Mouse (Mus musculus): Measurements from ENCODE around the gene Arfgap3. TPM values are rescaled to one million over a fixed set of nuclear protein-coding genes. Genes with fewer than 3 reads are reported as not detected.
"Not testable (repeated sequence)": the region's sequence is repeated elsewhere in the genome, so short reads cannot be mapped to it uniquely, and the experiment has no call there.

Arfgap3 gene
- polyA plus RNA-seq, 1 experiment from 2014 or later, result 35.3 TPM

- no peaks in the 10 kb centered on the region for H3K9me3 ChIP-seq
- no peak overlapping the region for H3K4me3 ChIP-seq (replicated peaks)
- no peak overlapping the region for H3K4me2 ChIP-seq
- no peak for ATAC-seq (ENCODE audit: low FRiP score)
- peaks cover 13% of the 10 kb centered on the region for H3K4me1 ChIP-seq
- no peaks in the 10 kb centered on the region for H3K27me3 ChIP-seq
- peak overlapping the region; percentile 21; the same call in 1 of the 2 replicates for H3K27ac ChIP-seq
- 21% methylated on average over 7 of the region's 7 CpGs for WGBS
- H3K36me3 ChIP-seq (replicated peaks), result peaks cover 19% of the 10 kb centered on the region
- H3K9ac ChIP-seq, result no peak overlapping the region
These were observed 5.9 kb downstream of the Arfgap3 start for GRCm38 (mm10) chr15:83344157-83344556.

DNA sequence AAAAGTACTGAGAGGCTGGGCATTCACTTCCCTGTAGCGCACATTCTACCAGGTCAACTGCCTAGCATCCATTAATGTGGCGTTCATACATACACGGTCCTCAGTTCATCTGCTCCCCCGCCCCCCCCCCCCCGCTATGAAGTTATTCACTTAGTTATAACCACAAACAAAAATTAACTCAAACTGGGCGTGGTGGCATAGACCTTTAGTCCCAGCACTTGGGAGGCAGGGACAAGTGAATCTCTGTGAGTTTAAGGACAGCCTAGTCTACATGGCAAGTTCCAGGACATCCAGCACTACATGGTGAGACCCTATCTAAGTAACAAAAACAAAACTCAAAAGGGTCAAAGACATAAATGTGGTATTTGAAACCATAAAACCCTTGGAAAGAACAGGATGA lies 11.1 kb downstream of the Arfgap3 start:
- no peak overlapping the region for H3K27ac ChIP-seq
- H3K9ac ChIP-seq, result no peak overlapping the region
- H3K4me1 ChIP-seq, result no peaks in the 10 kb centered on the region
- no peaks in the 10 kb centered on the region for H3K9me3 ChIP-seq
- WGBS, result 89% methylated on average over 6 of the region's 6 CpGs
- no peak overlapping the region for H3K4me3 ChIP-seq (replicated peaks)
- no peaks in the 10 kb centered on the region for H3K27me3 ChIP-seq
- H3K4me2 ChIP-seq, result no peak overlapping the region
- ATAC-seq (ENCODE audit: low FRiP score), result no peak
- peaks cover 39% of the 10 kb centered on the region for H3K36me3 ChIP-seq (replicated peaks)

DNA sequence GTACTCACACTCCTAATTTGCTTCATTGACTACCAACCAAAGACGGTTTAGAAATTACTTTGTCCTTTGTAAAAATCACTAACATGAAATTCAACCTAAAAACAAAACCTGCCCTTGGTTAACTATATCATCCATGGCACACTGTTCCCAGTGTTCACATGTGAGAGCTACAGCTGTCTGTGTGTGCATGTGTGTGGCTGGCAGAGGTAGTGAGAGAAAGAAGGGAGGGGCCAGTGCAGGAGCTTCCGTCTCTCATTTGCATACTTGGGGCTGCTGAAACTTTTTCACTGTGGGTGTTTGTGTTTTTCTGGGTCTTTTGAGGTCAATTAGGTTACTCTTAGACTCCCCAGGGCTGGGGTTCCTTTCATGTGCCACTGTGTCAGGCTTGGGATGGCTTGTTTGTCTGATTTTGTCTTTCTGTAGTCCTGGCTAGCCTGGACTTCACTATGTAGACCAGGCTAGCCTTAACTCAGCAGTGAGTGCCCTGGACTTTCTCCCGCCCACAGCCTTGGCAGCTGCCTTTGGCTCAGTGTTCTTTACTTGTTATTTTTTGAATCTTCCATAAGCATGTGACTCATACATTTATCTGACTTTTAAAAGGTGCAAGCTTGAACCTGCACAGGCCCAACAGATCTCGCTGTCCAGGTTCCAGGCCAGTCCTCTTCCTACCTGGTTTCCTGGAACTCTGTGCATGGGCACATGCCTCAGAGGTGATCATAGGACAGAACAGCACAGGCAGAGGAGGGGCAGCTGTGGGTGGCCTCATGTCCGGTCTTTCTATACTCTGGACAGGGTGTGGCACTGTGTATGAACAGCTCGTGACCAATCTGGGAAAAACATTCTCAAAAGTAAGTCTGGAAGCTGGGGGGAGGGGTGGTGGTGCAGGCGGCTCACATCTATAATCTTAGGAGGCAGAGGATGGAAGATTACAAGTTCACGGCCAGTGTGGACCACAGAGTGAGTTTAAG lies 11.9 kb downstream of the Arfgap3 start:
- 80% methylated on average over 8 of the region's 8 CpGs for WGBS

GRCm38 (mm10) chr15:83332373-83332772 lies 17.7 kb downstream of the Arfgap3 start:
- no peak overlapping the region for H3K4me3 ChIP-seq (replicated peaks)
- H3K9ac ChIP-seq, result no peak overlapping the region
- H3K4me1 ChIP-seq, result peaks cover 8% of the 10 kb centered on the region; the same call in 1 of the 2 replicates
- no peak for ATAC-seq (ENCODE audit: low FRiP score)
- no peak overlapping the region for H3K27ac ChIP-seq
- no peaks in the 10 kb centered on the region for H3K27me3 ChIP-seq
- no peak overlapping the region for H3K4me2 ChIP-seq
- H3K36me3 ChIP-seq (replicated peaks), result peaks cover 67% of the 10 kb centered on the region
- no peaks in the 10 kb centered on the region for H3K9me3 ChIP-seq
- 82% methylated on average over 3 of the region's 3 CpGs for WGBS

More for the DNA sequence above, 11.9 kb downstream of the Arfgap3 start:
- 0 out of 2 replicates have a peak, but pooled peaks cover 5% of the 10 kb centered on the region for H3K4me1 ChIP-seq
- no peak overlapping the region for H3K4me3 ChIP-seq (replicated peaks)
- no peaks in the 10 kb centered on the region for H3K9me3 ChIP-seq
- H3K27me3 ChIP-seq, result no peaks in the 10 kb centered on the region
- ATAC-seq (ENCODE audit: low FRiP score), result no peak
- H3K27ac ChIP-seq, result no peak overlapping the region
- H3K36me3 ChIP-seq (replicated peaks), result peaks cover 44% of the 10 kb centered on the region
- H3K9ac ChIP-seq, result no peak overlapping the region
- no peak overlapping the region for H3K4me2 ChIP-seq

DNA sequence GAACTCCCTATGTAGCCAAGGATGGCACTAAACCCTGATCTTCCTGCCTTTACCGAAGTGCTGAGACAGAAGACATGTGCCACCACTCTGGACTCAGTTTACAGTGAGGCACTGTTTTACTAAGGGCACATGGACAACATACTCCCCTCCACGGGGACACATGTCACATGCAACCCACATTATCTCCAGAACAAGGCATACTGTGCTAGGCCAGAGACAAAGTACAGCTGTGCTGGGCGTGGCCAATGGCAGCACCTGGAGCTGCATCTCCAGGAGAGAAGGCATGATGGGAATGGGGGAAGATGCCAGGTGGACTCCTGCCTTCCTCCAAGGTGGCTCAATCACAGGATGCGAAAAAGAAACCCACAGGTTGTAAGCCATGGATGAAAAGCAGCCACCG lies 21.1 kb downstream of the Arfgap3 start:
- Histone ChIP-seq H3K36me3 (replicated peaks) (peaks cover 55% of the 10 kb centered on the region), H3K9me3 (no peaks in the 10 kb centered on the region), H3K27me3 (no peaks in the 10 kb centered on the region), H3K9ac (no peak overlapping the region), H3K4me1 (peaks cover 8% of the 10 kb centered on the region; the same call in 1 of the 2 replicates), H3K4me2 (no peak overlapping the region), H3K4me3 (replicated peaks) (no peak overlapping the region), H3K27ac (no peak overlapping the region)
- ATAC-seq (ENCODE audit: low FRiP score), result no peak
- 82% methylated on average over 5 of the region's 5 CpGs for WGBS

DNA sequence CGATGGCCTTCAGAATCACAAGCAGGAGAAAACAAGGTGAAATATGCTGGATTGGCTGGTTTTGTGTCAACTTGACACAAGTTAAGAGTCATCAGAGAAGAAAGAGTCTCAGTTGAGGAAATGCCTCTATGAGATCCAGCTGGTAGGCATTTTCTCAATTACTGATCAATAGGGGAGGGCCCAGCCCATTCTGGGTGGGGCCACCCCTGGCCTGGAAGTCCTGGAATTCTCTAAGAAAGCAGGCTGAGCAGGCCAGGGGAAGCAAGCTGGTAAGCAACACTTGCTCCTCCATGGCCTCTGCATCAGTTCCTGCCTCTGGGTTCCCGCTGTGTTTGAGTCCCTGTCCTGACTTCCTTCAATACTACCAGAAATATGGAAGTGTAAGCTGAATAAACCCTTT lies 27.0 kb downstream of the Arfgap3 start:
- H3K4me2 ChIP-seq, result no peak overlapping the region
- H3K27me3 ChIP-seq, result no peaks in the 10 kb centered on the region
- no peak overlapping the region for H3K9ac ChIP-seq
- no peak for ATAC-seq (ENCODE audit: low FRiP score)
- H3K9me3 ChIP-seq, result no peaks in the 10 kb centered on the region
- H3K4me3 ChIP-seq (replicated peaks), result no peak overlapping the region
- WGBS, result 86% methylated on average over 2 of the region's 2 CpGs
- H3K27ac ChIP-seq, result no peak overlapping the region
- no peaks in the 10 kb centered on the region for H3K4me1 ChIP-seq
- H3K36me3 ChIP-seq (replicated peaks), result peaks cover 51% of the 10 kb centered on the region

DNA sequence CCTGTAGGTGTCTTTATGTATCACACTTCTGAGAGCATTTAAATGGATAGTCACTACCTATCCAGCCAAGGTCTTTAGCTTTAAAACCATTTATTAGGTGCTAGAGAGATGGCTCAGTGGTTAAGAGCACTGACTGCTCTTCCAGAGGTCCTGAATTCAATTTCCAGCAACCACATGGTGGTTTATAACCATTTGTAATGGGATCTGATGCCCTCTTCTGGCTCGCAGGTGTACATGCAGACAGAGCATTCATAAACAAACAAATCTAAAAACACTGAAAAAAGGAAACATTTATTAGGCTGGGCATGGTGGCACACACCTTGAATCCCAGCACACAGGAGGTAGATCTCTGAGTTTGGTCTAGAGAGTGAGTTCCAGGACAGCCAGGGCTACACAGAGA lies 35.1 kb downstream of the Arfgap3 start:
- Histone ChIP-seq H3K36me3 (replicated peaks) (peaks cover 48% of the 10 kb centered on the region), H3K27ac (no peak overlapping the region), H3K9me3 (no peaks in the 10 kb centered on the region), H3K9ac (no peak overlapping the region), H3K4me3 (replicated peaks) (no peak overlapping the region), H3K4me1 (no peaks in the 10 kb centered on the region), H3K4me2 (no peak overlapping the region), H3K27me3 (no peaks in the 10 kb centered on the region)
- 77% methylated on average over 1 of the region's 1 CpGs for WGBS
- ATAC-seq (ENCODE audit: low FRiP score), result no peak

DNA sequence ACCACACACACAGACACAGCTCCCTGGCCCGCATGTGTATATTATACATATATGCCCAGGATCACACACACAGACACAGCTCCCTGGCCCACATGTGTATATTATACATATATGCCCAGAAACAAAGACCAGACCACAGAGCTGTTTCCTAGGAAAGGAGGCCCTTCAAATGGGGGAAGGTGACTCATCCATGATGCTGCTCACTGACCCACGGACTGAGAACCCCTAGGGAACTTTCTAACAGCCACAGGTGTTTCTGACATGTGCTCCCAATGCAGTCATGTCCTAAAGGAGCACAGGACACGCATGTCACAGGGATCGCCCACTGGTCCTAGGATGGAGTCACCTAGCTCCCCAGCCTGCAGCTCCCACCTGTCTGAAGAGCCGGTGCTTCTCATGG lies 40.2 kb downstream of the Arfgap3 start:
- WGBS, result 93% methylated on average over 5 of the region's 5 CpGs
- H3K4me2 ChIP-seq, result no peak overlapping the region
- no peaks in the 10 kb centered on the region for H3K4me1 ChIP-seq
- H3K36me3 ChIP-seq (replicated peaks), result peaks cover 68% of the 10 kb centered on the region
- H3K27ac ChIP-seq, result no peak overlapping the region
- H3K27me3 ChIP-seq, result no peaks in the 10 kb centered on the region
- no peak overlapping the region for H3K9ac ChIP-seq
- no peaks in the 10 kb centered on the region for H3K9me3 ChIP-seq
- H3K4me3 ChIP-seq (replicated peaks), result no peak overlapping the region
- ATAC-seq (ENCODE audit: low FRiP score), result no peak

GRCm38 (mm10) chr15:83308708-83309107 lies 41.3 kb downstream of the Arfgap3 start:
- not testable (repeated sequence) for H3K4me1 ChIP-seq; H3K9ac ChIP-seq; H3K4me3 ChIP-seq (replicated peaks); H3K27me3 ChIP-seq; H3K4me2 ChIP-seq; ATAC-seq (ENCODE audit: low FRiP score); H3K27ac ChIP-seq; H3K9me3 ChIP-seq
- WGBS, result 96% methylated on average over 1 of the region's 1 CpGs
- peaks cover 61% of the 10 kb centered on the region for H3K36me3 ChIP-seq (replicated peaks)

DNA sequence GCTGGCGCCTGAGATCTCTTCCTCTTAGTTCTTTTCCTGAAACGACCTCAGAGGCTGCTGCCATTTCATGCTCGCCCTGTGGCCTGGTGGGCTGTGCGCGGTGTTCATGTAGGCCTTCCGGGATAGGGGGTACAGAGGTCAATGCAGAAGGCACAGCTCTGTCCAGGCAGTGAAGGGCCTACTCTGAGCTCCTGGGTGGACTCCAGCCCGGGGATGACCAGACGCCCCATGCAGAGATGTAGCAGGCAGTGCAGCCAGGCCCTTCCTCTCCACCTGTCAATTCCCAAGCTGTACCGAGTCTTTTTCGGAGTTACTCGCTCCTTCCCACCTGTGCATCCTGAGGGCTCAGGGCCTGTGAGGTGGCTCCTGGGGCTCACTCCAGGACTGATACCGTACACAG lies 43.9 kb downstream of the Arfgap3 start:
- Histone ChIP-seq H3K4me2 (no peak overlapping the region), H3K27ac (no peak overlapping the region), H3K4me3 (replicated peaks) (no peak overlapping the region), H3K27me3 (no peaks in the 10 kb centered on the region), H3K36me3 (replicated peaks) (peaks cover 42% of the 10 kb centered on the region), H3K9me3 (no peaks in the 10 kb centered on the region), H3K9ac (no peak overlapping the region), H3K4me1 (no peaks in the 10 kb centered on the region)
- no peak for ATAC-seq (ENCODE audit: low FRiP score)
- WGBS, result 91% methylated on average over 12 of the region's 12 CpGs

DNA sequence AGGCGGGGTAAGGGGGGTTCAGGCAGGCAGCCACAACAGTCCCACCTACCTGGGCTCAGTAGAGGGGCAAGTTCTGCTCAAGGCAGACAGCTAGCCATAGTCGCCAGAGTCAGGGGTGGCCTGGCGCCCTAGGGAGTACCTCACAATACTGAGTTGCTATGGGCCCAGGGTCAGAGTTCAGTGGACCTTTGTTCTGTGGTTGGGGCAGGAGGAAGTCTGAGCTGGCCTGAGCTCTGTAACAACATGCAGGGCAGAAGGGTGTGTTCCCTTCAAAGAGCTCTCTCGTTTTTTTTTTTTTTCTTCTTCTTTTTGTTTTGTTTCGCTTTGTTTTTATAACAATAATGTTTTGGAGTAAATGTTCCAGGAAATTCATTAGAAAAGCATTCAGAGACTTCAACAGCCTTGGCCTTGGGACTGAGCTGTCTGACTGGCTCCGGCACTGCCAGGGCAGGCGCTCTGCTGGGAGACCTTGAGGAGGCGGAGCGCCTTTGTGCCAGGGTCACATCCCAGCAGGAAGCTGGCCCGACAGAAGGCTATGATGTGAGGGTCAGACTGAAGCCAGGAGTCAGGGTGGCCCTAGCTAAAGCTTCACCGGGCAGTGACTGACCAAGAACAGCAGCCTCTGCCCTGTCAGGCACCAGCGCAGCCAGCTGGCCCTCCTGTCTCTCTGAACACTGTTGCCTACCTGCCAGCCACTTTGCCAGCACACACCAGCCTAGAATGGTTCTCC lies 44.7 kb downstream of the Arfgap3 start:
- peaks cover 39% of the 10 kb centered on the region for H3K36me3 ChIP-seq (replicated peaks)
- H3K4me1 ChIP-seq, result no peaks in the 10 kb centered on the region
- no peak for ATAC-seq (ENCODE audit: low FRiP score)
- H3K4me3 ChIP-seq (replicated peaks), result no peak overlapping the region
- no peak overlapping the region for H3K9ac ChIP-seq
- H3K27me3 ChIP-seq, result no peaks in the 10 kb centered on the region
- WGBS, result 61% methylated on average over 12 of the region's 12 CpGs
- no peak overlapping the region for H3K4me2 ChIP-seq
- H3K27ac ChIP-seq, result no peak overlapping the region
- no peaks in the 10 kb centered on the region for H3K9me3 ChIP-seq

DNA sequence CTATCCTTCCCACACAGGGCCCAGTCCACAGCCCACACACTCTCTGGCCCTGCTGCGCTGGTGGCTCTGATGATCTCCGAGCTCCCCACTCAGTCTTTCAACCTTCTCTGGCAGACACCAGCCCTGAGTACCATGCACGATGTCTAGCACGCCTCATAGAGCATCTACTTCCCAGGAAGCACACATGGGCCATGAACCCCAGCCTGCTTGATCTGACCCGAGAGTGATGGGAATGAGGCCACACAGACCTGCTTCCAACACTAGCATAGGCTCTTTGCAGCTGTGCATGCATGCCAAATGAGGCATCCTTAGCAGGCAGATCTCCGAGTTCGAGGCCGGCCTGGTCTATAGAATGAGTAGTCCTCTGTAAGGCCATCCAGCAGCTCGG lies 45.2 kb downstream of the Arfgap3 start:
- no peaks in the 10 kb centered on the region for H3K27me3 ChIP-seq
- 87% methylated on average over 9 of the region's 9 CpGs for WGBS
- H3K4me3 ChIP-seq (replicated peaks), result no peak overlapping the region
- no peak overlapping the region for H3K27ac ChIP-seq
- no peaks in the 10 kb centered on the region for H3K4me1 ChIP-seq
- no peaks in the 10 kb centered on the region for H3K9me3 ChIP-seq
- H3K4me2 ChIP-seq, result no peak overlapping the region
- ATAC-seq (ENCODE audit: low FRiP score), result no peak
- H3K9ac ChIP-seq, result no peak overlapping the region
- H3K36me3 ChIP-seq (replicated peaks), result peaks cover 38% of the 10 kb centered on the region

All from forebrain, embryonic 12.5 days (tissue).